Mouse (Mus musculus) liver, postnatal 0 days (tissue): Measurements from ENCODE around the gene Cep170b.

ENCODE experiments used
- CTCF ChIP-seq: sonication (generic); IDR thresholded peaks from 2 replicates; pipeline ENCODE4 v1.5.1; 2016; ENCODE audit warnings: antibody characterized with exemption, low read depth
- EP300 ChIP-seq: IDR thresholded peaks from 2 replicates; pipeline ENCODE4 v1.6.1; 2016; ENCODE audit warnings: antibody characterized with exemption, low read depth, mild to moderate bottlenecking

DNA sequence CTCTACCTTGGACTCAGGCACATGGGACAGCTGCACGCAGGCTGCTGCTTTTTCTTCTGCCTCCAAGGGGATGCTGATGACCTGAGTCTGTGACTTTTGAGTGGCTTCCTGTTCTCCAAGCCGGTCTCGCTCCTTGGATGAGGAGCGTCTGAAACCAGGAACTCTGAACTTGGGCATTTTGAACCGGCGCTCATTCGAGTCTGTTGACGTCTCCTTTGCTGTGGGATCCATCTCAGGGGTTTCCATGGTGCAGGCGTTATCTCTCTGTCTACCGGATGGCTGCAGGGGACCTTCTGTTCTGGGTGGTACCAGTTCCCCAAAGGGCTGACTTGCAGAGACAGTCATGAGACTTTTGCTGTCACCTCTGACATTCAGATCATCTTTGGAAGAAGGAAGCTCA lies 54.2 kb downstream of the Cep170b start:
- TF ChIP-seq CTCF, result no peak
- no peak for TF ChIP-seq EP300
